Mouse (Mus musculus) layer of hippocampus, adult 9-10 months (tissue): ENCODE measurements around the gene Ccdc124.

Experiments
- DNase-seq: peaks from one replicate; pipeline ENCODE4 v3.0.0; 2022; ENCODE audit warnings: low spot score

Ccdc124 gene

GRCm38 (mm10) chr8:70821399-70821962 is 52.3 kb downstream of the Ccdc124 start:
- DNase-seq = no peak

DNA sequence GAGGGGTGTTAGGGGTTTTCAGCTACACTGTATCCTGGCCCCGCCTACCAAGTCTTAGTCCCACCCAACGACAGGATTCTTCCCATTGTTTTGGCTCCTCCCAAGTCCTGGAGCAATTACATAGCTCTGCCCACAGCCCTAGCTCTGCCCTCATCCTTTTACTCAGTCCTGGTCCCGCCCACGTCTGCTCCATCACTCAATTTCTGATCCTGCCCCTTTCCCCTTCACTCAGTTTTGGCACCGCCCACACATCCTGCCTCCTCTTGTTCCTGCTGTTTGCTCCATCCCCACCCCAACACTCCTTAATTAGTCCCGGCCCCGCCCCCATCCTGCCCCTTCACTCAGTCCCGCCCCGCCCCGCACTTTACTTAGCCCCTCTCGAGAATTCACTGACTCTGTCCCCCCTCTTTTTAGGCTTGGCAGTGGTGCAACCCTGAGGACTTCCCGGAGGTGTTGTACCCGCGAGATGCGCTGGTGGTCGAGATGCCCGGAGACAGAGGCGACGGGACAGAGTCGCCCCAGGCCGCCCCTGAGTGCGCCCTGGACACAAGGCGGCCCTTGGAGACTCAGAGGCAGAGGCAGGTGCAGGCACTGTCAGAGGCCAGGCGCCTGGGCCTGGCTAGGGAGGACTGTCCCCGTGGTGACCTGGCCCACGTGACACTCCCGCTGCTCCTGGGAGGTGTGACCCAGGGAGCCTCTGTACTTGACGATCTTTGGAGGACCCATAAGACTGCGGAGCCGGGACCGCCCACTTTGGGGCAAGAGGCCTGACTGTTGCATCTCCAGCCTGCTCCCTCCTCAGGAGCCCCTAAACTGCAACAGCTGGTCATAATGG is 53.4 kb downstream of the Ccdc124 start:
- no peak for DNase-seq
